In genomic region chr9:58723165-58723564, GRCm38 (mm10) we compare ENCODE assay signal across 27 mouse cellular contexts. TPM values are rescaled to one million over a fixed set of nuclear protein-coding genes. Genes with fewer than 3 reads are reported as not detected.
"Had no signal": no experiment of that assay in that cellular context is flagged by ENCODE, and none has a peak within 500 bp of the region (broad histone marks: within the 10 kb centered on the region; RNA-seq: fewer than 3 reads in every experiment).

No protein-coding gene starts in this region.

- ATAC-seq: forebrain, postnatal 0 days; hindbrain, postnatal 0 days; intestine, embryonic 16.5 days had no signal

- H3K4me3 ChIP-seq: heart, adult 2 months; heart, embryonic 13.5 days; heart, embryonic 15.5 days; hindbrain, embryonic 13.5 days; hindbrain, embryonic 15.5 days; left cerebral cortex, adult 2 months; limb, embryonic 10.5 days; limb, embryonic 12.5 days; liver, embryonic 13.5 days; liver, embryonic 15.5 days had no signal

- H3K9me3 ChIP-seq: heart, embryonic 13.5 days; heart, embryonic 15.5 days; hindbrain, embryonic 13.5 days; hindbrain, embryonic 15.5 days; limb, embryonic 10.5 days; limb, embryonic 12.5 days; liver, embryonic 15.5 days had no signal

- H3K4me1 ChIP-seq: heart, embryonic 15.5 days; hindbrain, embryonic 13.5 days; hindbrain, embryonic 15.5 days had no signal

- H3K9ac ChIP-seq: forebrain, postnatal 0 days; heart, embryonic 13.5 days; heart, embryonic 15.5 days; hindbrain, embryonic 13.5 days; hindbrain, embryonic 15.5 days; limb, embryonic 12.5 days; liver, embryonic 13.5 days; liver, embryonic 15.5 days had no signal

- H3K27me3 ChIP-seq: heart, embryonic 13.5 days; heart, embryonic 15.5 days; hindbrain, embryonic 13.5 days; hindbrain, embryonic 15.5 days; limb, embryonic 12.5 days; liver, embryonic 13.5 days; liver, embryonic 15.5 days had no signal

- H3K36me3 ChIP-seq: heart, embryonic 13.5 days; heart, embryonic 15.5 days; hindbrain, embryonic 13.5 days; hindbrain, embryonic 15.5 days; limb, embryonic 10.5 days; limb, embryonic 12.5 days; liver, embryonic 13.5 days; liver, embryonic 15.5 days had no signal

- H3K27ac ChIP-seq: heart, adult 2 months; heart, embryonic 13.5 days; heart, embryonic 15.5 days; hindbrain, embryonic 13.5 days; hindbrain, embryonic 15.5 days; hindbrain, postnatal 0 days; kidney, postnatal 0 days; left cerebral cortex, adult 2 months; limb, embryonic 10.5 days; limb, embryonic 12.5 days; liver, embryonic 13.5 days; liver, embryonic 15.5 days had no signal

- DNase-seq: forebrain, postnatal 0 days; gastrocnemius, postnatal 14 days; gastrocnemius, postnatal 36 days; heart, adult 11 months; heart, adult 2 months; heart, postnatal 14 days; heart, postnatal 36 days; kidney, adult 8-10 months; kidney, postnatal 25 days; liver; liver, embryonic 13.5 days had no signal

- H3K4me2 ChIP-seq: heart, embryonic 11.5 days; heart, embryonic 13.5 days; heart, embryonic 15.5 days; hindbrain, embryonic 13.5 days; hindbrain, embryonic 15.5 days; limb, embryonic 12.5 days; liver, embryonic 11.5 days; liver, embryonic 13.5 days; liver, embryonic 15.5 days had no signal

RNA-seq across cellular contexts. Expression of gene Rec114, which starts 20.6 kb away (rescaled TPM):
- total RNA-seq: gastrocnemius, postnatal 36 days; layer of hippocampus, adult 18-20 months; left cerebral cortex, postnatal 14 days had no signal
- polyA plus RNA-seq: large intestine, adult 2 months had no signal
